Mouse (Mus musculus) CH12.LX (cell line): ENCODE measurements around the gene Ces1h.

Experiments used
- CTCF ChIP-seq, 2 experiments: IDR thresholded peaks in 1 of 2; conservative IDR thresholded peaks in 1 of 2; 2 replicates each; pipeline ENCODE4 v1.5.1; 2011 to 2012; ENCODE audit warnings: low read depth in 2 of 2, low read length in 2 of 2, improper control_type of control experiment in 1 of 2, inconsistent platforms in 1 of 2, mild to moderate bottlenecking in 1 of 2, moderate library complexity in 1 of 2
- EP300 ChIP-seq: IDR thresholded peaks from 2 replicates; pipeline ENCODE4 v1.6.1; 2011; ENCODE audit warnings: low read length, improper control_type of control experiment
- HCFC1 ChIP-seq: IDR thresholded peaks from 2 replicates; pipeline ENCODE4 v1.6.1; 2012; ENCODE audit warnings: low read depth, mild to moderate bottlenecking, inconsistent platforms, low read length, improper control_type of control experiment
- NRF1 ChIP-seq: IDR thresholded peaks from 2 replicates; pipeline ENCODE4 v1.6.1; 2014; ENCODE audit warnings: low read depth, mild to moderate bottlenecking, inconsistent platforms, low read length, improper control_type of control experiment, moderate library complexity
- POLR2A ChIP-seq: IDR thresholded peaks from 2 replicates; pipeline ENCODE4 v1.6.1; 2011; ENCODE audit warnings: low read depth, mild to moderate bottlenecking, improper control_type of control experiment, low read length
- SIN3A ChIP-seq: IDR thresholded peaks from 2 replicates; pipeline ENCODE4 v1.6.1; 2012; ENCODE audit warnings: low read length, improper control_type of control experiment, inconsistent platforms
- TCF12 ChIP-seq: IDR thresholded peaks from 2 replicates; pipeline ENCODE4 v1.6.1; 2014; ENCODE audit warnings: low read depth, mild to moderate bottlenecking, inconsistent platforms, low read length, improper control_type of control experiment

- TF ChIP-seq POLR2A (no peak), SIN3A (no peak), CTCF (conservative IDR thresholded peaks at IDR 0.05 in 1 of 2, IDR thresholded peaks at IDR 0.05 in 1 of 2; ENCODE audit: low read depth in 2 of 2, low read length in 2 of 2) (no peak), EP300 (no peak), HCFC1 (no peak), TCF12 (no peak), NRF1 (no peak)
Measured at GRCm38 (mm10) chr8:93339531-93339930, 40.0 kb downstream of the Ces1h start.
